Mouse (Mus musculus): ENCODE results near the gene Rps6kb1. TPM values are rescaled to one million over a fixed set of nuclear protein-coding genes. Genes with fewer than 3 reads are reported as not detected.

The Rps6kb1 gene
- total and polyA plus RNA-seq, 3 experiments = 39.3 to 73.6 (median 49.4) TPM

- H3K9ac ChIP-seq (ENCODE audit: control insufficient read depth, low read depth, low read length, poor library complexity, severe bottlenecking) = peak overlapping the region; percentile 88
- H3K36me3 ChIP-seq (ENCODE audit: control insufficient read depth in 1 of 2, insufficient read depth in 2 of 2, low read length in 2 of 2) = peaks cover 4 to 34% of the 10 kb centered on the region in 2 experiments; a peak in 3 of 4 replicates
- peak overlapping the region; percentile 83 to 88 for H3K4me3 ChIP-seq (ENCODE audit: control insufficient read depth in 1 of 2, insufficient read depth in 1 of 2, low read depth in 2 of 2, low read length in 2 of 2)
- peaks cover 11 to 24% of the 10 kb centered on the region in 2 experiments for H3K4me1 ChIP-seq (ENCODE audit: control insufficient read depth in 1 of 2, insufficient read depth in 2 of 2, low read length in 2 of 2)
- peak overlapping the region; percentile 96 for H3K27ac ChIP-seq (ENCODE audit: control insufficient read depth, low read depth, low read length)
- peak; percentile 74 for DNase-seq (ENCODE audit: low read depth, low spot score)
- no peaks in the 10 kb centered on the region for H3K27me3 ChIP-seq (ENCODE audit: control insufficient read depth in 1 of 2, insufficient read depth in 2 of 2, low read length in 2 of 2)
- no peaks in the 10 kb centered on the region for H3K9me3 ChIP-seq (replicated peaks; ENCODE audit: insufficient read depth, low read length)
- peaks cover 37% of the 10 kb centered on the region for H3K79me2 ChIP-seq (ENCODE audit: control insufficient read depth, insufficient read depth, low read length, poor library complexity)
- TF ChIP-seq GABPA (IDR thresholded peaks at IDR 0.05; ENCODE audit: low read depth, low read length) (no peak), EP300 (IDR thresholded peaks at IDR 0.05; ENCODE audit: low read depth in 1 of 2, low read length in 2 of 2) (peak; percentile 5 to 34; a peak in 1 of 4 replicates), MEF2A (IDR thresholded peaks at IDR 0.05; ENCODE audit: extremely low read depth, insufficient replicate concordance, low read depth, low read length, poor library complexity, severe bottlenecking) (no peak), MAFK (IDR thresholded peaks at IDR 0.05; ENCODE audit: borderline replicate concordance, low read depth, low read length) (0 out of 2 replicates have a peak, but pooled peaks have one; percentile 16), CTCF (IDR thresholded peaks at IDR 0.05 in 2 of 3, conservative IDR thresholded peaks at IDR 0.05 in 1 of 3; ENCODE audit: control insufficient read depth in 1 of 3, insufficient read depth in 1 of 3, low read depth in 2 of 3, low read length in 3 of 3, poor library complexity in 1 of 3, severe bottlenecking in 1 of 3) (no peak), CHD2 (IDR thresholded peaks at IDR 0.05; ENCODE audit: low read length) (no peak), TBP (IDR thresholded peaks at IDR 0.05; ENCODE audit: low read depth, low read length) (peak; percentile 9; the same call in 1 of the 2 replicates), JUND (IDR thresholded peaks at IDR 0.05; ENCODE audit: low read depth, low read length) (no peak), USF2 (IDR thresholded peaks at IDR 0.05; ENCODE audit: borderline replicate concordance in 1 of 2, insufficient read depth in 1 of 2, low read depth in 1 of 2, low read length in 2 of 2) (no peak), NELFE (IDR thresholded peaks at IDR 0.05; ENCODE audit: low read depth, low read length) (no peak), ZKSCAN1 (IDR thresholded peaks at IDR 0.05; ENCODE audit: low read depth, low read length) (no peak), TCF12 (IDR thresholded peaks at IDR 0.05; ENCODE audit: low read depth, low read length) (0 out of 2 replicates have a peak, but pooled peaks have one; percentile 17), UBTF (IDR thresholded peaks at IDR 0.05; ENCODE audit: borderline replicate concordance, insufficient read depth, low read depth, low read length) (no peak), POLR2AphosphoS2 (IDR thresholded peaks at IDR 0.05; ENCODE audit: low read length) (no peak), USF1 (IDR thresholded peaks at IDR 0.05; ENCODE audit: low read depth, low read length) (no peak), MAZ (IDR thresholded peaks at IDR 0.05; ENCODE audit: low read depth, low read length) (0 out of 2 replicates have a peak, but pooled peaks have one; percentile 26), KAT2A (conservative IDR thresholded peaks at IDR 0.05; ENCODE audit: low read depth, low read length) (no peak), POLR2AphosphoS5 (IDR thresholded peaks at IDR 0.05; ENCODE audit: borderline replicate concordance, low read depth, low read length) (no peak), ZNF384 (IDR thresholded peaks at IDR 0.05; ENCODE audit: low read depth, low read length) (no peak), MYB (IDR thresholded peaks at IDR 0.05; ENCODE audit: low read depth, low read length) (peak; percentile 21; the same call in 1 of the 2 replicates), SIN3A (IDR thresholded peaks at IDR 0.05; ENCODE audit: low read length) (peak; percentile 33; the same call in 1 of the 2 replicates), POLR2A (IDR thresholded peaks at IDR 0.05; ENCODE audit: control insufficient read depth in 1 of 2, insufficient read depth in 1 of 2, low read depth in 1 of 2, low read length in 2 of 2, poor library complexity in 1 of 2) (peak in 1 of 2 experiments; percentile 50; a peak in 2 of 4 replicates), RCOR1 (IDR thresholded peaks at IDR 0.05; ENCODE audit: low read depth, low read length) (0 out of 2 replicates have a peak, but pooled peaks have one; percentile 11), ETS1 (IDR thresholded peaks at IDR 0.05; ENCODE audit: low read depth, low read length) (peak; percentile 49; the same call in 1 of the 2 replicates), MXI1 (IDR thresholded peaks at IDR 0.05; ENCODE audit: low read depth, low read length) (peak; percentile 76), MYC (IDR thresholded peaks at IDR 0.05; ENCODE audit: low read depth, low read length) (peak; percentile 56; the same call in 1 of the 2 replicates), TAL1 (IDR thresholded peaks at IDR 0.05; ENCODE audit: low read length) (no peak), GATA1 (IDR thresholded peaks at IDR 0.05; ENCODE audit: low read depth, low read length) (peak; percentile 30; the same call in 1 of the 2 replicates), E2F4 (IDR thresholded peaks at IDR 0.05; ENCODE audit: borderline replicate concordance, low read depth, low read length) (no peak), SMC3 (IDR thresholded peaks at IDR 0.05; ENCODE audit: low read depth, low read length) (no peak), ZMIZ1 (IDR thresholded peaks at IDR 0.05; ENCODE audit: low read depth, low read length) (peak; percentile 47), ZC3H11A (IDR thresholded peaks at IDR 0.05; ENCODE audit: low read depth, low read length) (no peak), CHD1 (IDR thresholded peaks at IDR 0.05; ENCODE audit: low read depth, low read length) (peak; percentile 95; the same call in 1 of the 2 replicates), NRF1 (IDR thresholded peaks at IDR 0.05; ENCODE audit: insufficient read depth, low read depth, low read length, poor library complexity, severe bottlenecking) (no peak)
Observed at GRCm38 (mm10) chr11:86583990-86584897, 39.6 kb upstream of the Rps6kb1 start.
